Mouse (Mus musculus): ENCODE results near the gene Cdh7. TPM values are rescaled to one million over a fixed set of nuclear protein-coding genes. Genes with fewer than 3 reads are reported as not detected.

Gene Cdh7
- total RNA-seq (2023): not detected

GRCm38 (mm10) chr1:109982064-109982808 lies at the start of gene Cdh7:
TSS of gene Cdh7 (plus strand) at chr1:109982431.

